Mouse (Mus musculus) liver, adult 2 months (tissue): ENCODE measurements around the gene Myl6b. TPM values are rescaled to one million over a fixed set of nuclear protein-coding genes. Genes with fewer than 3 reads are reported as not detected.

Experiments
- DNase-seq: peaks from one replicate; pipeline ENCODE4 v3.0.0-alpha.2; 2011; ENCODE audit warnings: low read depth, low spot score; ENCODE audit errors: extremely low read depth
- H3K27ac ChIP-seq: fragments of 200-500 bp; replicated peaks from 2 replicates; pipeline ENCODE4 v1.5.1; 2012; ENCODE audit warnings: low read depth, mild to moderate bottlenecking, control low read depth, inconsistent platforms, low read length; ENCODE audit not compliant: insufficient read depth
- H3K27me3 ChIP-seq: fragments of 200-500 bp; 2 replicates; pipeline ENCODE4 v1.6.1; 2012; ENCODE audit warnings: mild to moderate bottlenecking, moderate library complexity, low read length, inconsistent platforms; ENCODE audit not compliant: control insufficient read depth, insufficient read depth
- H3K36me3 ChIP-seq: fragments of 200-500 bp; 2 replicates; pipeline ENCODE4 v1.6.1; 2012; ENCODE audit warnings: low read length, inconsistent platforms; ENCODE audit not compliant: control insufficient read depth, insufficient read depth
- H3K4me1 ChIP-seq: fragments of 200-500 bp; 2 replicates; pipeline ENCODE4 v1.6.1; 2011; ENCODE audit warnings: low read length; ENCODE audit not compliant: control insufficient read depth, insufficient read depth
- H3K4me3 ChIP-seq: fragments of 200-500 bp; 2 replicates; pipeline ENCODE4 v1.5.1; 2011; ENCODE audit warnings: low read depth, mild to moderate bottlenecking, control low read depth, low read length, moderate library complexity; ENCODE audit not compliant: insufficient read depth
- H3K79me2 ChIP-seq: fragments of 200-500 bp; 2 replicates; pipeline ENCODE4 v1.6.1; 2012; ENCODE audit warnings: inconsistent platforms, mild to moderate bottlenecking, low read length, moderate library complexity; ENCODE audit not compliant: control insufficient read depth, insufficient read depth
- H3K9ac ChIP-seq: fragments of 200-500 bp; 2 replicates; pipeline ENCODE4 v1.6.1; 2012; ENCODE audit warnings: low read depth, mild to moderate bottlenecking, control low read depth, inconsistent platforms, low read length
- CTCF ChIP-seq: fragments of 200-500 bp; IDR thresholded peaks from 2 replicates; pipeline ENCODE4 v1.5.1; 2011; ENCODE audit warnings: low read depth, low read length, control low read depth
- POLR2A ChIP-seq: fragments of 200-500 bp; IDR thresholded peaks from 2 replicates; pipeline ENCODE4 v1.6.1; 2011; ENCODE audit warnings: low read length, control low read depth; ENCODE audit not compliant: insufficient read depth; ENCODE audit errors: extremely low read depth
- WGBS: fragments of 180-500 bp; shearing (Covaris S2); methylation state at CpG from one replicate; pipeline ENCODE4 v1.1.7; 2018; 5-methylcytosine and 5-hydroxymethylcytosine counted together
- polyA plus RNA-seq: library from polyadenylated mRNA; depleted of rRNA; stranded (reverse); fragments of >200 nt; gene quantifications from 2 replicates; pipeline ENCODE4 v1.2.3, GENCODE M21; 2012
- total RNA-seq: library from RNA; depleted of rRNA; stranded (reverse); fragments of >200 nt; gene quantifications from 2 replicates; pipeline ENCODE4 v1.2.3, GENCODE M21; 2014

Myl6b gene
- total and polyA plus RNA-seq, 2 experiments = 0.28 to 1.1 TPM

DNA sequence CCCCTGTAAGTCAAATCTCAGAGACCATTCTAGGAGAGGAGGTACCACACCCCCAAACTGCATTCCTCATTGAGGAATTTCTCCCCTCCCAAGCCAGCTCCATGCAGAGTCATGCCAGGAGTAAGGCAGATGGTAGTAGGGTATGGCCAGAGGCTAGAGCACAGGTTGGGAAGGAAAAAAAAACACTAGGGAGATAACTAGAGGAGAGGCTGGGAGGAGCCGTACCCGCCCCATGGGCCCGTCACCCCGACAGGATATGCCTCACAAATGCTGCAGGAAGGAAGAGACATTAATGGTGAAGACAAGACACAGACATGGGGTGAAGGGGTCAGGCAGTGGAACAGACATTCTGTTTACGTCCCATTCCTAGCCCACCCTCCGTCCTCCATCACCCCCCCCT is 7.0 kb downstream of the Myl6b start:
- peaks cover 21% of the 10 kb centered on the region for H3K4me1 ChIP-seq
- H3K9ac ChIP-seq = no peak overlapping the region; the same call in 1 of the 2 replicates
- 75% methylated on average over 6 of the region's 6 CpGs for WGBS
- H3K36me3 ChIP-seq = peaks cover 29% of the 10 kb centered on the region; the same call in 1 of the 2 replicates
- peaks cover 5% of the 10 kb centered on the region for H3K79me2 ChIP-seq
- H3K4me3 ChIP-seq = no peak overlapping the region
- TF ChIP-seq CTCF = no peak
- no peak for TF ChIP-seq POLR2A
- peak overlapping the region; percentile 11; the same call in 1 of the 2 replicates for H3K27ac ChIP-seq
- DNase-seq = no peak
- H3K27me3 ChIP-seq = no peaks in the 10 kb centered on the region

DNA sequence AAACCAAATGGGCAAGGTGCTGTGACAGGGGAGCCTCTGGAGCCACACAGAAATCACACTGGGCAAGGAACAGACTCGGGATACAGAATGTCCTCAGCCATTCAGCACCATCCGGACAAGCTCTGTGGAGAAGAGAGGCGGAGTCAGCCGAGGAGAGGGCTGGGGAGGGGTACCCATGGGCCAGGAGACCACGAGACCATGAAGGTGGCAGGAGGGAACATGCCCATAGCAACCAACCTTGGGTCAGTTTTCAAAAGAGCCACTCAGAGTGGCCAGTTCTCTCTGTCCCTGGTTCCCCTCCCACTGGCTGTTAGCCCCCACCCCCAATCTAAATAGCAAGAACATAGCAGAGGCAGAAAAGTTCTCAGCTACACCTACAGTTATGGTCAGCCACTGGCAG is 7.6 kb downstream of the Myl6b start:
- H3K36me3 ChIP-seq = peaks cover 30% of the 10 kb centered on the region; the same call in 1 of the 2 replicates
- H3K27me3 ChIP-seq = no peaks in the 10 kb centered on the region
- H3K27ac ChIP-seq = no peak overlapping the region
- no peak overlapping the region for H3K9ac ChIP-seq
- H3K4me1 ChIP-seq = peaks cover 21% of the 10 kb centered on the region
- DNase-seq = no peak
- WGBS = 54% methylated on average over 5 of the region's 5 CpGs
- H3K4me3 ChIP-seq = no peak overlapping the region
- TF ChIP-seq POLR2A (no peak), CTCF (no peak)
- peaks cover 5% of the 10 kb centered on the region for H3K79me2 ChIP-seq

DNA sequence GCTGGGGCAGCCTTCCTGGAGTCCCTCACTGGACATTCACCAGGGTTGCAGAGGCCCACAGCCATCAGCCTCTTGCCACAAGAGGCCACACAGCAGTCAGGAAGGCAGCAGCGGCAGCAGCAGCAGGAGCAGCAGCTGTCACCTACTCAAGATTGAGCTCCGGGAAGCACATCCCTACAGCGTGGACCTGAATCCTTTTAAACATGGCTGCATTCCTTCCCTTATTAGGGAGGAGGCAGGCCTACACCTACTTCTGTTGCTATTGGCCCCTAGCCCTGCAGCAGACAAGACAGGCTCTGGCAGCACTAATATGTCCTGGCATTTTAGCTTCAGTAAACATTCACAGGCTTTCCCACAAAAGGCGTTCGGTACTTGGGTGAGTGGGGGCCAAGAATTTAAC is 8.3 kb downstream of the Myl6b start:
- Histone ChIP-seq H3K27me3 (no peaks in the 10 kb centered on the region), H3K9ac (no peak overlapping the region; the same call in 1 of the 2 replicates), H3K36me3 (peaks cover 36% of the 10 kb centered on the region), H3K27ac (no peak overlapping the region), H3K79me2 (peaks cover 5% of the 10 kb centered on the region), H3K4me1 (peaks cover 21% of the 10 kb centered on the region), H3K4me3 (no peak overlapping the region)
- TF ChIP-seq POLR2A (no peak), CTCF (no peak)
- 41% methylated on average over 5 of the region's 5 CpGs for WGBS
- peak; percentile 21 for DNase-seq

DNA sequence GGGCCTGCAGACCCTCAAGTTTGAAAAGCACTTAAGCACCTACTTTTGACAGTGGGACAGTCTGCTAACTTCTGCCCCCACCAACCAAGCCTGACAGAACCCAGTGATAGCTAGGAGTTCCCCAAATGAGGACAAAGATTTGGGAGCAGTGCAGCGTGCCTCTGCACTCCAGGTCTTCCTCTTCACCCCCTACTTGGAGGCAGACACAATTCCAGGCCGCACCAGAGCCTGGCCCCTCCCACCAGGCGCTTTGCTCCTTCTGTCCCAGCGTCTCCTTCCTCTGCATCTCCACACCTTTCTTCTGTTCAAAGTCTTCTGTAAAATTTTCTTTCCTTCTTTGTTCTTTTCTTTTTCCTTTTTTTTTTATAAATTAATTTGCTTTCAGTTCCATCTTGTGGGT is 8.7 kb downstream of the Myl6b start:
- H3K36me3 ChIP-seq = peaks cover 36% of the 10 kb centered on the region
- no peak overlapping the region for H3K9ac ChIP-seq
- TF ChIP-seq CTCF (no peak), POLR2A (no peak)
- WGBS = 71% methylated on average over 4 of the region's 4 CpGs
- H3K27ac ChIP-seq = no peak overlapping the region
- H3K4me1 ChIP-seq = peaks cover 17% of the 10 kb centered on the region
- no peaks in the 10 kb centered on the region for H3K27me3 ChIP-seq
- no peak overlapping the region for H3K4me3 ChIP-seq
- H3K79me2 ChIP-seq = peaks cover 5% of the 10 kb centered on the region
- DNase-seq = no peak

DNA sequence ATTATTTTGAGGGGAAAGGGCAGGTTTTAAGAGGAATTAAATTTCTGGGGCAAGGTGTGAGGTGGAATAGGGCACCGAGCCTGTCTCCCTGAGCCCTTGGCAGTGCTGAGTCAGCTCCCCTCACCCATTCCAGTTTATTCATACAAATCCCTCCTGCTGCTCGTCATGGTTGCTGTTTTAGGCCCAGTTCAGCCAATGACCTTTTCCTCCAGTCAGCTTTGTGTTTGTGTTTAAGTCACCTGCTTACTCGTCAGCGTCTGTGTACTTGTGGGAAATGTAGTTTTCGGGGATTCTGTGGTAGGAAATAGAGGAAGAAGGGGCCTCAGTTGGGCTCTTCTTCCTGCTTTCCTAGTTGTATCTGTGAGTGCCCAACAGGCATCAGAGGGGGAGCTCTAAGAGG is 9.1 kb downstream of the Myl6b start:
- WGBS = 52% methylated on average over 5 of the region's 5 CpGs
- Histone ChIP-seq H3K27ac (no peak overlapping the region), H3K79me2 (peaks cover 5% of the 10 kb centered on the region), H3K27me3 (no peaks in the 10 kb centered on the region), H3K4me1 (peaks cover 13% of the 10 kb centered on the region; the same call in 1 of the 2 replicates), H3K36me3 (peaks cover 36% of the 10 kb centered on the region), H3K4me3 (no peak overlapping the region), H3K9ac (no peak overlapping the region)
- DNase-seq = peak; percentile 36
- TF ChIP-seq POLR2A = no peak
- no peak for TF ChIP-seq CTCF

DNA sequence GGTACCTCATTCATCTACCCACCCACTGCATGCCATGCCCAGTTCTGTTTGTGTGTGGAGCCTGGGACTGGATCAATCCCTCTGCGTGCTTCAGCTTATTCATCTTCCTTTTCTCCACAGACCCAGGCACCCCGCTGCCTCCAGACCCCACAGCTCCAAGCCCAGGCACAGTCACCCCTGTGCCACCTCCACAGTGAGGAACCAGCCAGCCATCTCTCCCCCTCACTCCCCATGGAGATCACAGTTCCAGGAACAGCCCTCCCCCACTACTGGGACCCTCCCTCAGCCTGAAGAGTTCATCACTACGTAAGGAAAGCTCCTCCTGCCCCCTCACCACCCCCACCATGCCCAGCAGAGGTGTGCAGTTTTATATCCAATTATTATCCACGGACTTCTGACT is 9.7 kb downstream of the Myl6b start:
- peaks cover 37% of the 10 kb centered on the region for H3K36me3 ChIP-seq
- H3K27ac ChIP-seq = no peak overlapping the region
- no peak for DNase-seq
- WGBS = 90% methylated on average over 4 of the region's 4 CpGs
- no peak overlapping the region for H3K9ac ChIP-seq
- H3K79me2 ChIP-seq = peaks cover 5% of the 10 kb centered on the region
- H3K4me3 ChIP-seq = no peak overlapping the region
- TF ChIP-seq CTCF (no peak), POLR2A (no peak)
- H3K27me3 ChIP-seq = no peaks in the 10 kb centered on the region
- peaks cover 13% of the 10 kb centered on the region; the same call in 1 of the 2 replicates for H3K4me1 ChIP-seq
